ENCODE assay signal across 20 mouse cellular contexts in the genomic region with DNA sequence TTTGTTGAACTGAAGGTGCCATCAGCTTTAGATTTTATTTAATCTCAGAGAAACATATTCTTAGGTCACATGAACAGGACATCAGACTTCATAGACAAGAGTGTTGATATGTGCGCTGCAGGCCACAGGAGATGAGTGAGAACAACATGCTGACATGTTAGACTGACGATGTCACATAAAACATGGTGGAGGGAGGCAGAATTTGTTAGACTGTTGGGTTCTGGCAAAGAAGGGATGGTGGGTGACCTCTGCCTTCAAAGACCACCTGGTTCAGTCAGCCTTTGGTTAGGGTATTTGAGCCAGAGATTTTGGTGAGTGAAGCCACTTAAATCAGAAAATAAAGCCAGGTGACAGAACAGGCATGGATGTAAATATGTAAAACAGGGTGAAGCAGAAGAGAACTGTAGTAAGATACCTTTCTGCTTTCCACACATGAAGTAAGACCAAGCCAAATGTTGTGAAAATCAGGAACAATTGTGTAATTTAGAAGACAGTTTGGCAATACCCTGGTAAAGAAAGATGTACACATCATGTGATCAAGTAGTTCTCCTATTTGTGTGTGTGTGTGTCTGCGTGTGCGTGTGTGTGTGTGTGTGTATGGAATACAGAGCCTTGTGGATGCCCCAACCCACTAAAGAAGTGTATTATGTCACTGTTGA. TPM values are rescaled to one million over a fixed set of nuclear protein-coding genes. Genes with fewer than 3 reads are reported as not detected.
DNase-seq lines count a peak whose midpoint lies in the region; ATAC-seq and TF ChIP-seq lines count a peak whose summit lies in the region.
"Had no signal": no experiment of that assay in that cellular context is flagged by ENCODE, and none has a peak within 500 bp of the region (broad histone marks: within the 10 kb centered on the region; RNA-seq: fewer than 3 reads in every experiment).

No protein-coding gene starts in this region.

- intact Hi-C loops in gastrocnemius, adult 2 months (cut with DNase I), result no loop called here

- H3K4me1 ChIP-seq in liver, postnatal 0 days (ENCODE audit: insufficient read depth), result peaks cover 41% of the 10 kb centered on the region
- peaks cover 32% of the 10 kb centered on the region for H3K4me1 ChIP-seq in brown adipose tissue, adult 24 weeks (ENCODE audit: control insufficient read depth, insufficient read depth, insufficient read length, low read length)
- H3K4me1 ChIP-seq: forebrain, embryonic 10.5 days; limb, embryonic 12.5 days had no signal

- no peak overlapping the region for H3K9ac ChIP-seq in liver, postnatal 0 days (replicated peaks)
- H3K9ac ChIP-seq: hindbrain, embryonic 15.5 days; limb, embryonic 12.5 days; liver, embryonic 15.5 days; neural tube, embryonic 15.5 days had no signal

- WGBS in liver, postnatal 0 days (ENCODE audit: insufficient replicate concordance), result 74% methylated on average over 4 of the region's 4 CpGs

- peaks cover 8% of the 10 kb centered on the region for H3K36me3 ChIP-seq in liver, postnatal 0 days (replicated peaks; ENCODE audit: insufficient read depth, low read length)

- peak; percentile 69 for TF ChIP-seq EP300 in liver, postnatal 0 days (IDR thresholded peaks at IDR 0.05; ENCODE audit: low read depth)

- peak; percentile 65 for ATAC-seq in liver, postnatal 0 days
- peak; percentile 87 for ATAC-seq in monocyte, adult 5-6 weeks (replicated peaks; ENCODE audit: insufficient number of reproducible peaks, low FRiP score, low TSS enrichment, poor library complexity, severe bottlenecking)
- ATAC-seq: forebrain, embryonic 16.5 days; Patski had no signal

- no peaks in the 10 kb centered on the region for H3K9me3 ChIP-seq in liver, postnatal 0 days (ENCODE audit: low read length)
- H3K9me3 ChIP-seq: embryonic facial prominence, embryonic 10.5 days; forebrain, embryonic 10.5 days; hindbrain, embryonic 15.5 days; limb, embryonic 12.5 days; liver, embryonic 15.5 days; neural tube, embryonic 15.5 days had no signal

- DNase-seq in gastrocnemius, adult 2 months, result peak; percentile 6
- no peak for DNase-seq in gastrocnemius, postnatal 4 days (ENCODE audit: low spot score in 2 of 2)
- DNase-seq in liver, postnatal 0 days, result no peak
- DNase-seq in liver, result no peak
- DNase-seq in layer of hippocampus, adult 11-12 months (ENCODE audit: low spot score), result no peak
- no peak for DNase-seq in right cerebral cortex, postnatal 10 days (ENCODE audit: low spot score in 2 of 2)
- DNase-seq: cerebellum, adult 9-10 months; gastrocnemius, postnatal 14 days; kidney, postnatal 25 days; layer of hippocampus, postnatal 36 days had no signal

- no peaks in the 10 kb centered on the region for H3K27me3 ChIP-seq in liver, postnatal 0 days (ENCODE audit: insufficient read depth, low read length)
- H3K27me3 ChIP-seq: hindbrain, embryonic 15.5 days; limb, embryonic 12.5 days; liver, embryonic 15.5 days; neural tube, embryonic 15.5 days; Patski had no signal

- H3K4me3 ChIP-seq in gastrocnemius, adult 2 months, result no peak overlapping the region
- no peak overlapping the region for H3K4me3 ChIP-seq in liver, postnatal 0 days (ENCODE audit: low read depth, low read length)
- H3K4me3 ChIP-seq in brown adipose tissue, adult 24 weeks (ENCODE audit: insufficient read depth, low read depth, low read length), result no peak overlapping the region
- H3K4me3 ChIP-seq: embryonic facial prominence, embryonic 10.5 days; forebrain, embryonic 10.5 days; hindbrain, embryonic 15.5 days; limb, embryonic 12.5 days; liver, embryonic 15.5 days; neural tube, embryonic 15.5 days had no signal

- H3K27ac ChIP-seq in gastrocnemius, adult 2 months, result no peak overlapping the region
- H3K27ac ChIP-seq in liver, postnatal 0 days (ENCODE audit: low read depth), result peak overlapping the region; percentile 7
- peak overlapping the region; percentile 65 for H3K27ac ChIP-seq in brown adipose tissue, adult 24 weeks (replicated peaks; ENCODE audit: low read depth, low read length)
- H3K27ac ChIP-seq: embryonic facial prominence, embryonic 10.5 days; forebrain, embryonic 10.5 days; hindbrain, embryonic 15.5 days; limb, embryonic 12.5 days; liver, embryonic 15.5 days; neural tube, embryonic 15.5 days had no signal

- TF ChIP-seq CTCF in gastrocnemius, adult 2 months (IDR thresholded peaks at IDR 0.05), result no peak
- TF ChIP-seq CTCF in liver, postnatal 0 days (IDR thresholded peaks at IDR 0.05; ENCODE audit: low read depth), result no peak

- H3K4me2 ChIP-seq in liver, postnatal 0 days (ENCODE audit: low read depth, low read length), result no peak overlapping the region
- H3K4me2 ChIP-seq: hindbrain, embryonic 15.5 days; limb, embryonic 12.5 days; neural tube, embryonic 15.5 days had no signal

RNA-seq across cellular contexts. Expression of a gene that starts 21.4 kb away (rescaled TPM):
- total RNA-seq in gastrocnemius, adult 2 months (2021), result 10 to 100 TPM; 55.2 to 80.0 TPM
- total RNA-seq in gastrocnemius, postnatal 4 days (2021), result 10 to 100 TPM; 59.3 to 60.6 TPM
- 24.0 and 25.5 TPM in 2 replicates for polyA plus RNA-seq in liver, postnatal 0 days (2015; fragmentation: Nextera tagmentation; extraction: Ambion mirVana)
- 78.1 and 111 TPM in 2 replicates for polyA plus RNA-seq in brown adipose tissue, adult 24 weeks (2012; ENCODE audit: insufficient read depth, insufficient read length, missing spikeins)
- 72.7 to 80.3 TPM (median 79.6 TPM) in 3 replicates for total RNA-seq in monocyte, adult 5-6 weeks (2017)
